Mouse (Mus musculus) lung, adult 2 months (tissue): ENCODE measurements around the gene Olfr741.

Source experiments
- CTCF ChIP-seq: fragments of 200-500 bp; IDR thresholded peaks from 2 replicates; pipeline ENCODE4 v1.5.1; 2011; ENCODE audit warnings: mild to moderate bottlenecking, low read length, control low read depth; ENCODE audit not compliant: insufficient read depth
- POLR2A ChIP-seq: fragments of 200-500 bp; IDR thresholded peaks from 2 replicates; pipeline ENCODE4 v1.6.1; 2011; ENCODE audit warnings: low read depth, mild to moderate bottlenecking, control low read depth, low read length, borderline replicate concordance; ENCODE audit errors: extremely low read depth

- TF ChIP-seq POLR2A (no peak), CTCF (no peak)
Observed at GRCm38 (mm10) chr14:50445245-50445644, 27.3 kb upstream of the Olfr741 start, which contains the start of gene Olfr740.
